Mouse (Mus musculus) hindbrain, embryonic 14.5 days (tissue): ENCODE data around the gene Pnpla1. TPM values are rescaled to one million over a fixed set of nuclear protein-coding genes. Genes with fewer than 3 reads are reported as not detected.

Experiments
- ATAC-seq: fragments of 200-750 bp; cut with Nextera tagmentation; 2 replicates; pipeline ENCODE4 v1.8.0; 2017; ENCODE audit warnings: moderate number of reproducible peaks, mild to moderate bottlenecking, moderate TSS enrichment, moderate library complexity; ENCODE audit not compliant: low FRiP score
- DNase-seq: peaks from one replicate; pipeline ENCODE4 v3.0.0-alpha.2; 2015; ENCODE audit warnings: low spot score
- H3K27ac ChIP-seq: fragments of 300-500 bp; sonication (generic); 2 replicates; pipeline ENCODE4 v1.5.1; 2014; ENCODE audit warnings: mild to moderate bottlenecking, moderate library complexity
- H3K27me3 ChIP-seq: fragments of 300-500 bp; sonication (generic); 2 replicates; pipeline ENCODE4 v1.6.1; 2014; ENCODE audit warnings: mild to moderate bottlenecking, low read length, mixed read lengths; ENCODE audit not compliant: control insufficient read depth, insufficient read depth
- H3K36me3 ChIP-seq: fragments of 300-500 bp; sonication (generic); replicated peaks from 2 replicates; pipeline ENCODE4 v1.6.1; 2014; ENCODE audit not compliant: control insufficient read depth, insufficient read depth
- H3K4me1 ChIP-seq: fragments of 300-500 bp; sonication (generic); replicated peaks from 2 replicates; pipeline ENCODE4 v1.6.1; 2014; ENCODE audit warnings: antibody characterized with exemption, low read length, mixed read lengths; ENCODE audit not compliant: control insufficient read depth, insufficient read depth
- H3K4me2 ChIP-seq: fragments of 300-500 bp; sonication (generic); replicated peaks from 2 replicates; pipeline ENCODE4 v1.6.1; 2014; ENCODE audit warnings: mild to moderate bottlenecking, moderate library complexity
- H3K4me3 ChIP-seq: fragments of 300-500 bp; sonication (generic); replicated peaks from 2 replicates; pipeline ENCODE4 v1.5.1; 2014; ENCODE audit warnings: mild to moderate bottlenecking, low read length
- H3K9ac ChIP-seq: fragments of 300-500 bp; sonication (generic); 2 replicates; pipeline ENCODE4 v1.6.1; 2014
- H3K9me3 ChIP-seq: fragments of 300-500 bp; sonication (generic); 2 replicates; pipeline ENCODE4 v1.6.1; 2016; ENCODE audit warnings: low read length; ENCODE audit not compliant: control insufficient read depth
- WGBS: fragments of 180-500 bp; shearing (Covaris S2); extraction: QIAGEN DNeasy Blood & Tissue Kit; methylation state at CpG from one replicate; pipeline ENCODE4 v1.1.7; 2014; 5-methylcytosine and 5-hydroxymethylcytosine counted together
- polyA plus RNA-seq: library from polyadenylated mRNA; unstranded; fragments of >200 nt; fragmentation: Nextera tagmentation; extraction: Ambion mirVana; gene quantifications from 2 replicates; pipeline ENCODE4 v1.2.1, GENCODE M21; 2014

Pnpla1 gene
- polyA plus RNA-seq, 1 experiment from 2014 or later, result not detected

DNA sequence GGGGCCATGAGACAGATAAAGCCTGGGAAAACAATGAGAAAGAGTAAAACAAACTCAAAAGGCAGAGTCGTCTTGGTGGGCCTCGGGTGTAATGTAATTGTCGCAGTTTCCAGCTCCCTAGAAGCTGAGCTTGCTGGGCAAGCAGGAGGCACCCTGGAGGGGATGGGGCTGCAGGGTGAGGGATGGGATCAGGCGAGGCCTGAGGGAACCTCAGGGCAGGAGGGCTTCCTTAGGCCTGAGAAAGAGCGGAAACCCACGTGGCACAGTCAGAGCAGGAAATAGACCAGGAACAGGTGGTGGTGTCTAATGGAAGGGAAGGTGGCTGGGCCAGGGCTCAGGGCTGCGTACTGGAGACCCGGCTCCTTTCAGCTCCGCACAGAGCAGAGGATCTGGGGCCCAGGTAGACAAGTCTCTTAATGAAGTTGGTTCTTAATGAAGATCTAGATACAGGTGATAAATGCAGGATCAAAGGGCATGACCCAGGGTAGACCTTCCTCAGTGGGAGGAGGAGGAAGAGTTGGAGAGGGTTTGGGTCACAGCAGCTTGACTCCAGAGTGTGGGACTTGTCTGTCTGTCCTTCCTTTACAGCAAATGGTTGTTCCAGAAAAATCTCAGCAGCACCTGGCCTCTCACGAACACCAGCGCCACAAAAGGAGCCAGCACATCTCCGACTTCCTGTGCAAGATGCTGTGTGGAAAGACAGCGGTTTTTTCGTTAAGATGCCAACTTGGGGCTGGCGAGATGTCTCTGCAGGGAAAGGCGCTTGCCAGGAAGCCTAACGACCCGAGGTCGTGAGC, 76.1 kb downstream of the Pnpla1 start:
- Histone ChIP-seq H3K4me1 (peaks cover 9% of the 10 kb centered on the region), H3K9ac (no peak overlapping the region), H3K4me2 (no peak overlapping the region), H3K36me3 (no peaks in the 10 kb centered on the region), H3K27me3 (no peaks in the 10 kb centered on the region), H3K4me3 (no peak overlapping the region), H3K27ac (no peak overlapping the region), H3K9me3 (no peaks in the 10 kb centered on the region)
- no peak for DNase-seq
- no peak for ATAC-seq
- 76% methylated on average over 19 of the region's 19 CpGs for WGBS

DNA sequence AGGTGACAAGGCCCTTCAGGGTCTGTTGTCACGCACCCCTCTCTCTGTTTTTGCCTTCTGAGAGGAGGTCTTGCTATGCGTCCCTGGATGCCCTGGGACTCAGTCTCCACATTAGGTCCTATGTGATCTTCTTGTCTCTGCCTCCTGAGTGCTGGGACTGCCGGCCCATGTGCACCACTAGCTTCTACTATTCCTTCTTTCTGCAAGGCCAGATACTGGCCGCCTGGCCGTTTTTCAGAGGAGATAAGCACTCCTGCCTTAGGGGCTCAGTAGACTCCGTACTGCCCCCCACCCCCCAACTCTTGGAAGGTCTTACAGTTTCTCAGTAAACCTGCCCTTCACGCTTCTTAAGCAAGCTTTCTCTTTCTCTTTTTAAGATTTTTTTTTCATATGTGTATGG, 77.9 kb downstream of the Pnpla1 start:
- Histone ChIP-seq H3K27ac (no peak overlapping the region), H3K27me3 (no peaks in the 10 kb centered on the region), H3K9ac (no peak overlapping the region), H3K36me3 (no peaks in the 10 kb centered on the region), H3K9me3 (no peaks in the 10 kb centered on the region), H3K4me3 (no peak overlapping the region), H3K4me1 (no peaks in the 10 kb centered on the region), H3K4me2 (no peak overlapping the region)
- DNase-seq, result no peak
- no peak for ATAC-seq
- WGBS, result 91% methylated on average over 7 of the region's 7 CpGs

DNA sequence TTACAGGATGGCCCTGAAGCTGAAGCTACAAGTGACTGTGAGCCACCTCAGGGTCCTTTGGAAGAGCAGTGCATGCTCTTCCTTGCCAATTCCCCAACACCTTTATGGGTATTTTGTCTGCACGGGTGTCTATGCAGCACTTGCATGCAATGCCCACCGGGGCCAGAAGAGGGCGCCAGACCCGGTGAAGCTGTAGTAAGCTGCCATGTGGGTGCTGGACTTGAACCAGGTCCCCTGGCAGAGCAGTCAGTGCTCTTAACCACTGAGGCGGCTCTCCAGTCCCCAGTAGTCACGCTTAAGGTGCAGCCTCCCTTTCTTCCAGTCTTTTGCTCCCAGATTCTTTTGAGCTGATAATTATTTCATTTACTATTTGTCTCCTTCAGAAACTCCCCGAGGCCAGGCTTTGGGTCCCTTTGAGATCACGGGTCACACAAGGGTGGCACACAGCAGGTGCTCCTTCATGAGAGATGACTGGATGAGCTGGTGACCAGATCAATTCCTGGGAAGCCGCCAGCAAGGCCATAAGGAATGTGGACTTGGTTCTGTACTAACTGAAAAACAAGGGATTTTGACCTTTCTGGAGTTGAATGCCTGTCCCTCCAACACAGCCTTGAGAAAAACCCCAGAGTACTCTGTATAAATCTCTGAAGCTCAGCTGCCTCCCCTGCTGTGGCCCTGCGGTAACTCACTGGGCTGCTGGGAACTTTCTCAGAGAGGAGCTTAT, 78.6 kb downstream of the Pnpla1 start:
- Histone ChIP-seq H3K36me3 (no peaks in the 10 kb centered on the region), H3K27me3 (no peaks in the 10 kb centered on the region), H3K9me3 (no peaks in the 10 kb centered on the region), H3K4me3 (no peak overlapping the region), H3K9ac (no peak overlapping the region), H3K27ac (no peak overlapping the region), H3K4me2 (no peak overlapping the region), H3K4me1 (no peaks in the 10 kb centered on the region)
- no peak for ATAC-seq
- WGBS, result 86% methylated on average over 10 of the region's 10 CpGs
- no peak for DNase-seq

Other genes with a start within 250 kb of the Pnpla1 start
- gene Srpk1, start 235.7 kb upstream of the Pnpla1 start, polyA plus RNA-seq, result 110 TPM in 2 replicates
- gene Slc26a8, start 168.2 kb upstream of the Pnpla1 start, polyA plus RNA-seq, result 1.8 and 2.3 TPM in 2 replicates
- gene Mapk14, start 167.1 kb upstream of the Pnpla1 start, polyA plus RNA-seq, result 34.1 and 36.5 TPM in 2 replicates
- 0.98 and 2.0 TPM in 2 replicates for gene AC170998.1, start 132.3 kb upstream of the Pnpla1 start, polyA plus RNA-seq
- gene Mapk13, start 89.1 kb upstream of the Pnpla1 start, polyA plus RNA-seq, result 0.56 and 1.6 TPM in 2 replicates
- gene Brpf3, start 57.3 kb upstream of the Pnpla1 start, polyA plus RNA-seq, result 8.0 and 8.9 TPM in 2 replicates
- 1.2 and 1.3 TPM in 2 replicates for gene 4930539E08Rik, start 56.9 kb downstream of the Pnpla1 start, polyA plus RNA-seq
- not detected in 2 replicates for gene Pxt1, start 85.4 kb downstream of the Pnpla1 start, polyA plus RNA-seq
- gene Kctd20, start 93.5 kb downstream of the Pnpla1 start, polyA plus RNA-seq, result 78.9 and 82.8 TPM in 2 replicates
- gene Stk38, start 149.6 kb downstream of the Pnpla1 start, polyA plus RNA-seq, result 75.6 and 85.0 TPM in 2 replicates
- 446 and 460 TPM in 2 replicates for gene Srsf3, start 174.2 kb downstream of the Pnpla1 start, polyA plus RNA-seq
- 79.5 and 97.7 TPM in 2 replicates for gene Cdkn1a, start 232.6 kb downstream of the Pnpla1 start, polyA plus RNA-seq